Mouse (Mus musculus): ENCODE measurements around the gene Rpl38. TPM values are rescaled to one million over a fixed set of nuclear protein-coding genes. Genes with fewer than 3 reads are reported as not detected.

The Rpl38 gene
- polyA plus RNA-seq, 1 experiment from 2014 or later = 666 TPM

- in situ Hi-C loops (cut with MboI; ENCODE audit: low pct_unique_long_range_greater_than_20kb) = no loop called here
- no peak for TF ChIP-seq CTCF (IDR thresholded peaks at IDR 0.05)
- no peaks in the 10 kb centered on the region for H3K27me3 ChIP-seq
- CTCF ChIA-PET = no interaction called here
- ATAC-seq (no peak), DNase-seq (ENCODE audit: low read depth, low spot score) (no peak)
- POLR2A ChIA-PET = no interaction called here
These were observed 28.6 kb upstream of the Rpl38 start for GRCm38 (mm10) chr11:114639681-114640103.

DNA sequence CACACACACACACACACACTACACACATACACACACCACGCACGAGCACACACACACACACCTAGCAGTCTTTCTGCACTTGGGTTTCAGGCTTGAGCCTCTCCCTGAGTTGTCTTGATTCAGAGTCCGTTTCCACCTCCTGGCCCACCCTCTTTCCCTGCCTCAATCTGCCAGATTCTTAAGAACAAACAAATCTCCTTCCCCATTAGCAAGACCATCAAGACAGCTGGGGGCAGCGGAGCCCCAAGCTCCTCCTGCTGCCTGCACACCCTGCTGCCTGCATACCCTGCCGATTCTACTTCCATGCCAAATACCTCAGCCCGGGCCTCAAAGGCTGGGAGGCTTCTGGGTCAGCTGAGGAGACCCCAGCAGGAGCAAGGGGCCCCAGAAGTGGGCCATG is 27.7 kb upstream of the Rpl38 start:
- ATAC-seq (no peak), DNase-seq (ENCODE audit: low read depth, low spot score) (no peak)
- ChIA-PET CTCF (no interaction called here), POLR2A (no interaction called here)
- TF ChIP-seq CTCF (IDR thresholded peaks at IDR 0.05) = no peak
- H3K27me3 ChIP-seq = no peaks in the 10 kb centered on the region
- in situ Hi-C loops (cut with MboI; ENCODE audit: low pct_unique_long_range_greater_than_20kb) = no loop called here

GRCm38 (mm10) chr11:114641136-114641535 is 27.2 kb upstream of the Rpl38 start:
- DNase-seq (ENCODE audit: low read depth, low spot score) (no peak), ATAC-seq (no peak)
- in situ Hi-C loops (cut with MboI; ENCODE audit: low pct_unique_long_range_greater_than_20kb) = no loop called here
- no peaks in the 10 kb centered on the region for H3K27me3 ChIP-seq
- CTCF ChIA-PET = interaction anchor here (1.0 kb wide), 1 partner anchor 22 kb away, joined by 3 read pairs; no protein-coding TSS in a partner anchor
- POLR2A ChIA-PET = no interaction called here
- no peak for TF ChIP-seq CTCF (IDR thresholded peaks at IDR 0.05)

DNA sequence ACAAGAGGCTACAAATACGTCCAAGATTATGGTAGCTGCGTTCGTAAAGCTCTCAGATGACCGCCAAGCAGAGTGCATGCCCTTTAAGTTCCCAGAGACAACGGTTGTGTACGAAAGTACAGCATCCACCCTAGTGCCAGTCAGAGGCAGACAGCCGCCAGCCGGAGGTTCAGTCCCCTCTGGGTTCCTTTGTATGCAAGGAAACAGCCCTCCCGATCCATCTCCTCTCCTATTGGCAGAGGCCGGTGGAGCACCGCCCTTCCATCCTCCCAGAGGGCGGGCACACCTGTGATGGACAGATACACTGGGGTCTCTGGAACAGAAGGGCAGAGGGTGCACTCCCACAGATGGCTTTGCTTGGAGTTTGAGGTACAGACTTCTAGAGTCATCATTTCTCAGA is 26.1 kb upstream of the Rpl38 start:
- in situ Hi-C loops (cut with MboI; ENCODE audit: low pct_unique_long_range_greater_than_20kb) = no loop called here
- H3K27me3 ChIP-seq = no peaks in the 10 kb centered on the region
- ATAC-seq = no peak
- DNase-seq (ENCODE audit: low read depth, low spot score) = no peak
- POLR2A ChIA-PET = interaction anchor here (0.7 kb wide), 1 partner anchor 1078 kb away, joined by 3 read pairs; no protein-coding TSS in a partner anchor
- no peak for TF ChIP-seq CTCF (IDR thresholded peaks at IDR 0.05)
- CTCF ChIA-PET = interaction anchor here (1.0 kb wide), 1 partner anchor 20 kb away, joined by 3 read pairs; no protein-coding TSS in a partner anchor

DNA sequence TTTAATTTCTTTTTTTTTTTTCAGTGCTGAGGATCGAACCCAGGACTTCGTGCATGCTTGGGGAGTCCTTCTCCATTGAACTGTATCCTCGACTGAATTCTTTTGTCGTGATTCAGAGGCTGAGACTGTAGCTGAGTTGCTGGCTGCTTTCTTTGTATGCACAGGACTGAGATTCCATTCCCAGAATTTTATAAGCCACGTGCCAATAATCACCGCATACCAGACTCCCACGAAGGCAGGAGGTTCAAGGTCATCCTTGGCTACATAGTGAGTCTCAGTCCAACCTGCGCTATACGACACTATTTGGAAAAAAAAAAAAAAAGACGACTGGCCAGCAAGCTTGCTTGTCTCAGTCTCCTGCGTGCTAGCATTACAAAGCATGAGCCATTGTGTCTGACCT is 25.4 kb upstream of the Rpl38 start:
- in situ Hi-C loops (cut with MboI; ENCODE audit: low pct_unique_long_range_greater_than_20kb) = no loop called here
- ChIA-PET CTCF (no interaction called here), POLR2A (interaction anchor here (0.7 kb wide), 1 partner anchor 1079 kb away, joined by 3 read pairs; no protein-coding TSS in a partner anchor)
- DNase-seq (ENCODE audit: low read depth, low spot score) (no peak), ATAC-seq (no peak)
- no peaks in the 10 kb centered on the region for H3K27me3 ChIP-seq
- TF ChIP-seq CTCF (IDR thresholded peaks at IDR 0.05) = no peak

DNA sequence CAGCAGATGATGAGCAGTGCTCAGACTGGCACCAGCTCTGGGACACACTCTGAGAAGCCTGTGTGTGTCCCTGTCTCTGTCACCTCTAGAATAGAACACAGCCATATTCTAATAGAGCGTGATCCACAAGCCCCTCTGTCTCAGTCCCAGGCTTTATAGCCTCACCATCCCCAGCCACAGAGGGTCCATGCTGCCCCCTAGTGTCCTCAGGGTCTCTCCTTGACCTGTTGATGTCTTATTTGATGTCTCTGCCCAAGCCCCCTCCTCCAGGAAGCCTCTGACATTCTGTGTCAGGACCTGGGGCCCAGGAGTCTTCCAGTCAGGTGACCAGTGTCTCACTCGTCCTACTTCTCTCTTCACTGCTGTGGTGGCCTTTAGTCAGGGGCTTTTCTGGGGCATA is 24.2 kb upstream of the Rpl38 start:
- ATAC-seq (no peak), DNase-seq (ENCODE audit: low read depth, low spot score) (no peak)
- no peak for TF ChIP-seq CTCF (IDR thresholded peaks at IDR 0.05)
- CTCF ChIA-PET = no interaction called here
- in situ Hi-C loops (cut with MboI; ENCODE audit: low pct_unique_long_range_greater_than_20kb) = no loop called here
- H3K27me3 ChIP-seq = no peaks in the 10 kb centered on the region
- POLR2A ChIA-PET = no interaction called here

DNA sequence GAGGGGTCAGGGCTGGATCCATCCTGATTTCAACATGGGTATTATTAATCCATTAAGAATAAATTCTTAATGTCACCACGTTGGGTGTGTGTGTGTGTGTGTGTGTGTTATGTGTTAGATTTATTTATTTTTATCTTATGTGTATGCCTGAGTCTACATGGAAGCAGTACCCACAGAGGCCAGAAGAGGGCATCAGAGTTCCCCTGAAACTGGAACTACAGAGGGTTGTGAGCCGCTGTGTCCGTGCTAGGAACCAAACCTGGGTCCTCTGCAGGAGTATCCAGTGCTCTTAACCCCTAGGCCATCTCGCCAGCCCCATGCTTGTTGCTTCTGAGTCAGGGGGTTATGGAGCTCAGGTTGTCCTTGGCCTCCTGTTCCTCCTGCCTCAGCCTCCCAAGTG is 18.8 kb upstream of the Rpl38 start:
- POLR2A ChIA-PET = no interaction called here
- ATAC-seq (no peak), DNase-seq (ENCODE audit: low read depth, low spot score) (no peak)
- peaks cover 6% of the 10 kb centered on the region for H3K27me3 ChIP-seq
- in situ Hi-C loops (cut with MboI; ENCODE audit: low pct_unique_long_range_greater_than_20kb) = no loop called here
- CTCF ChIA-PET = interaction anchor here (1.6 kb wide), 1 partner anchor 13 kb away, joined by 5 read pairs; no protein-coding TSS in a partner anchor
- no peak for TF ChIP-seq CTCF (IDR thresholded peaks at IDR 0.05)

GRCm38 (mm10) chr11:114652531-114652930 is 15.8 kb upstream of the Rpl38 start:
- ATAC-seq (no peak), DNase-seq (ENCODE audit: low read depth, low spot score) (no peak)
- in situ Hi-C loops (cut with MboI; ENCODE audit: low pct_unique_long_range_greater_than_20kb) = loop anchor here (25.0 kb wide), 1 partner anchor 940 kb away; the partner anchor contains the start of gene Cpsf4l
- no peak for TF ChIP-seq CTCF (IDR thresholded peaks at IDR 0.05)
- peaks cover 6% of the 10 kb centered on the region for H3K27me3 ChIP-seq
- ChIA-PET CTCF (interaction anchor here (1.3 kb wide), 1 partner anchor 16 kb away, joined by 4 read pairs; the partner anchor contains the start of gene Rpl38), POLR2A (no interaction called here)

- CTCF ChIA-PET = no interaction called here
- in situ Hi-C loops (cut with MboI; ENCODE audit: low pct_unique_long_range_greater_than_20kb) = loop anchor here (25.0 kb wide), 1 partner anchor 941 kb away; the partner anchor contains the start of gene Cpsf4l
These were observed 14.7 kb upstream of the Rpl38 start for GRCm38 (mm10) chr11:114653664-114654063.

DNA sequence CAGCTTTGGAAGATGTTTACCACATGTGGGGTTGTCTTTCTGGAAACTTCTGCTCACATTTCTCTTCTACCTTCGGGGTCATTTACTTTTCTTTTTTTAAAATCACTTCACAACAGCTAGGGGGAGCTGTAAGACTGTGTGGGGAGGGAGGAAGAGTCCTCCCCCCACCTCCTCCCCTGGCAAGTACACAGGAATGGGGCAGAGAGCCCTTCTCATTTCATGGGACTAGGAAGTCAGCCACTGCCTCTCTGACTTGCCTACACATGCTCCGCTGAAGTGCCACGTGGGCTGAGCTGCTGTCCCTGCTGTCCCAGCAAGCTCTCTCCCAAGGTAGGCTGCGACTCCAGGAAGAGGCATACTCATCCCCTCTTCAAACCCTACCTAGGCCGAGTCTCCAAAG is 13.8 kb upstream of the Rpl38 start:
- TF ChIP-seq CTCF (IDR thresholded peaks at IDR 0.05) = no peak
- H3K27me3 ChIP-seq = peaks cover 6% of the 10 kb centered on the region
- no peak for ATAC-seq
- in situ Hi-C loops (cut with MboI; ENCODE audit: low pct_unique_long_range_greater_than_20kb) = loop anchor here (25.0 kb wide), 1 partner anchor 942 kb away; the partner anchor contains the start of gene Cpsf4l
- POLR2A ChIA-PET = no interaction called here
- CTCF ChIA-PET = no interaction called here
- no peak for DNase-seq (ENCODE audit: low read depth, low spot score)

More at GRCm38 (mm10) chr11:114653664-114654063, 14.7 kb upstream of the Rpl38 start:
- DNase-seq (ENCODE audit: low read depth, low spot score) = no peak
- ATAC-seq = no peak
- POLR2A ChIA-PET = no interaction called here
- peaks cover 6% of the 10 kb centered on the region for H3K27me3 ChIP-seq
- no peak for TF ChIP-seq CTCF (IDR thresholded peaks at IDR 0.05)

DNA sequence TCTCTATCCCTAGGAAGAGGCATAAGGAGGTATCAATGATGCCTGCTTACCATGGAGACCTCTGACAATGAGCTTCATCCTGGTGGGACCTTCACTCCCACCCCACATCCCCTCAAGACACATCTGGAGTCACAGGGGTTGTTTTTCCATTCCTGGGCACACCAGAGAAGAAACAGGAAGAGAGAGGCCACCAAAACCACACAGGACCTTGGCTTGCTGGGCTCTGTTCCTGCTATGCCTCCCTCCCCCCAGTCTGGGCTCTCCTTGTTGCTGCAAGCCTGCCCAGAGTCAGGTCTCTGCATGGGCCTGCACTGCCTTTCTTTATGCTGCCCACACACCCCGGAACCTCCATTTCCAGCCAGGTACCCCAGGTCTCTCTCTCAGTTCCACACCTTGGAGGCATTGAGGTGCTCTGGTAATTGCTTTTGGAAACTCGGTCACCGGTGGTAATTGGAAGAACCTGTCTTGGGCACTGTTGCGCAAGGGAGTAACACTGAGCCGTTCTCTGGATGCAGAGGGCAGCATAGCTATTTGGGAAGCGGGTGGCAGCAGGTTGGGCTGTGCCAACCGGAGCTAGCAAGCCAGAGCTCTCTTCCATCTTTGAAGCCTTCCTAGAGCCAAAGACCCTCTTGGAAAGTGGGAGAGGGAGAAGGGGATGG is 12.8 kb upstream of the Rpl38 start:
- CTCF ChIA-PET = no interaction called here
- no peak for DNase-seq (ENCODE audit: low read depth, low spot score)
- peaks cover 6% of the 10 kb centered on the region for H3K27me3 ChIP-seq
- TF ChIP-seq CTCF (IDR thresholded peaks at IDR 0.05) = no peak
- POLR2A ChIA-PET = no interaction called here
- no peak for ATAC-seq
- in situ Hi-C loops (cut with MboI; ENCODE audit: low pct_unique_long_range_greater_than_20kb) = loop anchor here (25.0 kb wide), 1 partner anchor 943 kb away; the partner anchor contains the start of gene Cpsf4l
